Mouse (Mus musculus) left cerebral cortex, adult 8-10 months (tissue): Measurements from ENCODE around the gene Tns2. TPM values are rescaled to one million over a fixed set of nuclear protein-coding genes. Genes with fewer than 3 reads are reported as not detected.

ENCODE experiments used
- DNase-seq, 2 experiments: peaks; one replicate each; pipeline ENCODE4 v3.0.0; 2022; ENCODE audit warnings: low spot score in 2 of 2
- total RNA-seq, 4 experiments: library from RNA; stranded (reverse); gene quantifications; 2 replicates each; pipeline ENCODE4 v1.2.4; 2022

The Tns2 gene
- total RNA-seq, 4 experiments from 2014 or later, result 23.3 to 29.5 (median 24.3) TPM

DNA sequence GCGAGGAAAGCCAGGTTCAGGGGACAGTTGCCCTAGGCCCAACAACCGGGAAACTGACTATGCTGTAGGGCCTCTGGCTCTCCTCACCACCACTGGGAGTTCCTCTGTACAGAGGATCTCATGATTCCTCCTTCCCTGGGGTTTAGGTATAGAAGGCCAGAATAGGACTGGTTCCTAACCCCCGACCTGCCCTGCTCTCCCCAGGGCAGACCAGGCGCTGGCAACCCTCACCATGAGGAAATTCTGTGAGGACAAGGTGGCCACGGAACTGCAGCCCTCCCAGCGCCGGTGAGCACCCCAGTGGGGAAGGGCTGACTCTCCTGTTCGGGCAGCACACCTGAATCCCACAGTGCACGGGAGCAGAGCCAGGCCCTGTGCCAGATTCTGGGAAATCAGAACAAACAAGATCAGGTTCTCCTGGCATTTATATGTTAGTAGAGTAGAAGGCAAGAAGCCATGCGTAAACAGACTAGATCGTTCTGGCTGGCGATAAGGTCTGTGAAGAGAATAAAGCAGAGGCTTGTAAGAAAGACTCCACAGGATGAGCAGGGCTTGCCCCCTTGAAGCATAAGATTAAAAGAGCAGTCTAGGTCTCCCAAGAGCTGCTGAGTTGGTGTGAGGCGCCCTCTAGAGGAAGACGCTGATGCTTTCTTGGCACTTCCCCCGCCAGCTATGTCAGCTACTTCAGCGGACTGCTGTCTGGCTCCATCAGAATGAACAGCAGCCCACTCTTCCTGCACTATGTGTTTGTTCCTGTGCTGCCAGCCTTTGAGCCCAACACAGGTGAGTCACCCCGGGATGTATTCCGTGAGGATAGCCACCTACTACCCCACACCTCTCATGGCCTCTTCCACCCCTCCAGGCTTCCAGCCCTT is 8.7 kb downstream of the Tns2 start:
- DNase-seq, result no peak

DNA sequence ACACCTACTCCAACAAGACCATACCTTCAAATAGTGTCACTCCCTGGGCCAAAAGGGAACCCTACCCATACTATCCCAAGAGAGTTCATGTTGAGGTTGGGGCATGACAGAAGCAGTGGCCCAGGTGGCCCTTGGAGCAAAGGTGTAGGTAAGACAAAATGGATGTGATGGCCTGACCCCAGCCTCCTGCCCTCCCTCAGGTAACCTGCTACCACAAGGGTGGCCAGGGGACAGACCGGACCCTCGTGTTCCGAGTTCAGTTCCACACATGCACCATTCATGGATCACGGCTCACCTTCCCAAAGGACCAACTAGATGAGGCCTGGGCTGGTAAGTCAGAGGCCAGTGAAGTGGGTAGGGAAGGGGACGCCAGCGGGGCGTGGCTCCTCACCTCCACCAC is 10.1 kb downstream of the Tns2 start:
- DNase-seq, result no peak

DNA sequence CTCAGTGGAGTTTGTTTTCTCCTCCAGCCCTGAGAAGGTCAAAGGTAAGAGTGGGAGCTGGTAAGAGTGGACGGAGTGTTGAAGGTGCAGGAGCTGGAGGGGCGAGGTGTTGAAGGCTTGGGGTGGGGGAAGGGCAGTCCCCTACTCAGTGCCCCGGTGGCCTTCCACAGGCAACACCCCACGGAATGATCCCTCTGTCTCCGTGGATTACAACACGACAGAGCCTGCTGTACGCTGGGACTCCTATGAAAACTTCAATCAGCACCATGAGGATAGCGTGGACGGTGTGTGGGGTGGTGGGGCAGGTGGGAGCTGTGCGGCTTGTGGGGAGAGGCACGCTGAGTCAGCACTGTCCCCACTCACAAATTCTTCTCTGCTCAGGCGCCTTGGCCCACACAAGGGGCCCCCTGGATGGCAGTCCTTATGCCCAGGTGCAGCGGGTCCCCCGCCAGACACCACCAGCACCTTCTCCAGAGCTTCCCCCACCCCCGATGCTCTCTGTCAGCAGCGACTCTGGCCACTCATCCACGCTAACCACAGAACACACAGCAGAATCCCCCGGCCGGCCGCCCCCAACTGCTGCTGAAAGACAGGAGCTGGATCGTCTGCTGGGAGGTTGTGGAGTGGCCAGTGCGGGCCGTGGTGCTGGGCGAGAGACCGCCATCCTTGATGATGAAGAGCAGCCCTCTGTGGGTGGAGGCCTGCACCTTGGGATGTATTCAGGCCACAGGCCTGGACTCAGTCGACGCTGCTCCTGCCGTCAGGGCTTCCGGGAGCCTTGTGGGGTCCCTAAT is 10.7 kb downstream of the Tns2 start:
- DNase-seq, result no peak

DNA sequence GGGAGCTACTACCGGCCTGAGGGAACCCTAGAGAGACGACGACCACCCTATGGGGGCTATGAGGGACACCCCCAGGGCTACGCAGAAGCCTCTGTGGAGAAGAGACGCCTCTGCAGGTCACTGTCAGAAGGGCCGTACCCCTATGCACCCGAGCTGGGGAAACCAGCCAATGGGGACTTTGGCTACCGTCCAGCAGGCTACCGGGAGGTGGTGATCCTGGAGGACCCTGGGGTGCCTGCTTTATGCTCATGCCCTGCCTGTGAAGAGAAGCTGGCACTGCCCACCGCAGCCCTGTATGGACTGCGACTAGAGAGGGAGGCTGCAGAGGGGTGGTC is 11.2 kb downstream of the Tns2 start:
- no peak for DNase-seq

DNA sequence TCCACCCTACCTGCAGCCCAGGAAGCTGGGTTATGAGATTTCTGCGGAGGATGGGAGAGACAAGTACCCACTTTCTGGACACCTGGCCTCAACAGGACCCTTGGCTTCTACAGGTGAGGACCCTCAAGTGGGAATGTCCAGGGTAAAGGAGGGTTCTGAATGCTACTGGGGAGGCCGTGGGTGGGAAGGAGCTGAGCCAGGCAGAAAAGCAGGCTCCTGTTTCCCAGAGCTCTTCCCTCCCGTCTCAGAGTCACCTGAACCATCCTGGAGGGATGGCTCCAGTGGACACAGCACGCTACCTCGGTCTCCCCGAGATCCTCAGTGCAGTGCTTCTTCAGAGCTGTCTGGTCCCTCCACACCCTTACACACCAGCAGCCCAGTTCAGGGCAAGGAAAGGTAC is 12.0 kb downstream of the Tns2 start:
- DNase-seq, result no peak

DNA sequence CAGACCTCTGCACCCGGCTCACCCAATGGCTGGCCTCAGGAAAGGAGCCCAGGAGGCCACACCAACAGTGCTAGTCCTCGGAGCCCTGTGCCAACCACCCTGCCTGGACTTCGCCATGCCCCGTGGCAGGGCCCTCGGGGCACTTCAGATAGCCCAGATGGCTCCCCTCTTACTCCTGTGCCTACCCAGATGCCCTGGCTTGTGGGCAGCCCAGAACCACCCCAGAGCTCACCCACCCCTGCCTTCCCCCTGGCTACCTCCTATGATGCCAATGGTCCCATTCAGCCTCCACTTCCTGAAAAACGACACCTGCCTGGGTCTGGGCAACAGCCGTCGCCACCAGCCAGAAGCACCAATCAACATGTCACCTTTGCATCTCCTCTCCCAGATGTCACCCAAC is 12.6 kb downstream of the Tns2 start:
- DNase-seq, result no peak

DNA sequence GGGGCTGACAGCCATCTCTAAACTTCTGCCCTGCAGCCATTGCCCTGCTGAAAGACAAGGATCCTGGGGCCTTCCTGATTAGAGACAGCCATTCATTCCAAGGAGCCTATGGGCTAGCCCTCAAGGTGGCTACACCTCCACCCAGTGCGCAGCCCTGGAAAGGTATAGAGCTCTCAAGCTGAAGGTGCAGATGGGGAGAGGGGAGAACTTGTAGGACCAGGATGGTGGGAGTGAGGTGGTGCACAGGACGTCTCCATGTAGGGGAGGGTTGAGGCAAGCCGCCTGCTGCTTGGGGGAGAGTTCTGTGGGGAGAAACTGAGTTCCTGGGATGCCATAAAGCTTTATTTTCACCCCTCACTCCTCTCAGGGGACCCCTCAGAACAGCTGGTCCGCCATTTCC is 13.5 kb downstream of the Tns2 start:
- no peak for DNase-seq

DNA sequence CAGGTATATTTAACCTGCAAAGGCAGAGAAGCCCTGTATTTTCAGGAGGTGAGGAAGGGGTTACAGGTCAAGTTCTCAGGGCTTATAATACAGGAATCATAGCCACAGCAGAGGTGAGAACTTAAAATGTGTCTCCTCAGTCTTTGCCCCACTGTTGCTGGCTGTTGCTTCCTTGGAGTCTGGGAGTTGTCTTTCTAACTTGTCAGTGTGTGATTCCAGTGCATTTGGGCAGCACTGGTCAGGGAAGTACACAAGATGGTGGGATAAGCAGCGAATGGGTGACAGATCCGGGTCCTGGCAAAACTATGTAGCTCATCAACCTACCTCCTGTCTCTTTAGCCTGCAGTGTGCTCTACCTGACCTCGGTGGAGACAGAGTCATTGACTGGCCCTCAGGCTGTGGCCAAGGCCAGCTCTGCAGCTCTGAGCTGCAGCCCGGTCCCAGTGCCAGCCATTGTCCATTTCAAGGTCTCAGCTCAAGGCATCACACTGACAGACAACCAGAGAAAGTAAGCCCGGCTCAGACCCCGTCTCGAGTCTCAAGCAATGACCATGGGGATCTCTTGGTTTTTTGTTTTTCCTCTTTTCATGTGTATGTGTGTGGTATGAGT is 14.5 kb downstream of the Tns2 start:
- DNase-seq, result no peak

DNA sequence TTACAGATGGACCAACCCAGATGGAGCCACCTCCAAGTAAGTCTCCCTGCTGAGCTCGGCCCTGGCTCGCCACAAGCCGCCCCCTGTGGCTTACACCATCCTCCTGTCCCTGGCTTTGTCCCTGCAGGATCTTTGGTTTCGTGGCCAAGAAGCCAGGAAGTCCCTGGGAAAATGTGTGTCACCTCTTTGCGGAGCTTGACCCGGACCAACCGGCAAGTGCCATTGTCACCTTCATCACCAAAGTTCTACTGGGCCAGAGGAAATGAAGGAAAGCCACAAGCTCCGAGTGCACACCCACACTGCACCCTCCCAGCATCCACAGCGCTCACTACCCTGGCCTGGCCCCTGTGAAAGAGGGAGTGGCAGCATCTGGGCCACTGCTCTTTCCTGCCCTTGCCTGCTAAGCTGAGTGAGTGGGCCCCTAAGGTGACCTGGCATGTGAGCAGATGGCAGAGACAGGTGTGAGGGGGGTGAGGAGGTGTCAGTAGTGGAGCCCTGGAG is 15.6 kb downstream of the Tns2 start:
- no peak for DNase-seq

DNA sequence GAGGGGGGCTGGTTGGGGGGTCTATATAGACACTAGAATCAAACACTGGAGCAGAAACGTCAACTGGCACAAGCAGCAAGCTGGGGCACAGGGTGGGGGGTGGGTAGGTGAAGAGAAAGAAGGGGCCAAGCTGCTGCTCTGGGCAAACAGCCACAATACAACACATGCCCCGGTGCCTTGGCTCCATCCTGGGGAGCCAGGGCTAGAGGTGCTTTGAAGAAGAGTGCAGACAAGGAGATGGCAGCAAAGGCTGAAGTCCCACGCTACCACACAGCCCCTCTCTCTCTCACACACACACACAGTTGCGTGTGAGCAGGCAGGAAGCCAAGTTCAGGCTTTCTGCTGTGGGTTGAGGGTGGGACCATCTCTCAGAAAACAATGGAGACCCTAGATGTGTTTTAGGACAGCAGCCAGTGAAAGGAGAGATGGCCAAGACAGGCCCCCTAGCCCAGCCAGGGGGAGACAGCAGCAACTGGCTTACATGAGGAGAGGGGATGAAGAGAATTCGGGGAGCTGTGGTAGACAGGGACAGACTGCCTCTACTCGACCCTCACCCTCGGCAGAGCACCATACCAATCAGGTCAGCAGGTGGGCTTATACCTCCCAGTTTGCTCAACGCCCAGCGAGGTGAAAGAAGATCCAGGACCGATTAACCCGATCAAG is 16.7 kb downstream of the Tns2 start:
- DNase-seq, result peak in 1 of 2 experiments; percentile 4

DNA sequence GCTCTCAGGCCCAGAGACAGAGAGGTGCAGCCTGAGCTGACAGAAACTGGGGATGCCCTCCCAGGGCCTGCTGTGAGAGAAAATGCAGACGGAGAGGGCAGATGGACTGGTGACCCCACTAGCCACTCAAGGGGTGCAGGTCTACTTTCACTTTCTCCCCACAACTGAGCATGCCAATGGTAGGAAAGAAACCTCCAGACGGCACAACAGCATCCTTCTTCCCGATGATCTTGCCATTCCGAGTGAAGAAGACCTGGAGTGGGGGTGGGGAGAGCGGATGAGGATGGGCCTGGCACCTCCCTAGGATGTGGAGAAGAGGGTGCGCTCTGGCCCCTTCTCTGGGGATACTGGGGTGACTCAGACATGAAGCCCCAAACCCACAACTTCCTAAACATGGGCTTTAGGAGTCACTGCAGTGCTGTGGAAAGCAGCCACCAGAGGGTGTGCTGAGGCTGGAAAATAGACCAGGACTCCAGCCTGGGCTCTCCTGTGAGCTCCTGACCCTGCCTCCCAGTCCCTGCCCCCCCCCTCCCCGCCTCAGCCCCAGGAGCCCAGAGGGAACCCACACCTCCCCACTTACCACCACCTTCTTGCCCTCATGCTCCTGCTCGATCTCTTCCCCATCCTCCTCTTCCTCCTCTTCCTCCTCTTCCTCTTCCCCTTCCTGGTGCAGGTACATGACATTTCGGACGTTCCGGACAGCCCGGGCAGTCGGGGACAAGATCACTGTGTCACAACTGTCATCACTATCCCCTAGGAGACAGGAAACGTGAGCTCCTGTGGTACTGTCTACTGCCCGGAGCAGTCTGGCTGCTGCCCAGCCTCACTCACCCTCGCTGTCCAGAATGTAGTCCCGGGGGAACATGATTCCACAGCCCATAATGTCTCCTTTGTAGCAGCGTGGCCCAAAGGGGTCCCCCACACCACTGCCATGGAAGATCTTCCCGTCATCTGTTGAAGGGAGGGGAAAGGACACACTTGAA is 17.5 kb downstream of the Tns2 start:
- DNase-seq, result no peak

DNA sequence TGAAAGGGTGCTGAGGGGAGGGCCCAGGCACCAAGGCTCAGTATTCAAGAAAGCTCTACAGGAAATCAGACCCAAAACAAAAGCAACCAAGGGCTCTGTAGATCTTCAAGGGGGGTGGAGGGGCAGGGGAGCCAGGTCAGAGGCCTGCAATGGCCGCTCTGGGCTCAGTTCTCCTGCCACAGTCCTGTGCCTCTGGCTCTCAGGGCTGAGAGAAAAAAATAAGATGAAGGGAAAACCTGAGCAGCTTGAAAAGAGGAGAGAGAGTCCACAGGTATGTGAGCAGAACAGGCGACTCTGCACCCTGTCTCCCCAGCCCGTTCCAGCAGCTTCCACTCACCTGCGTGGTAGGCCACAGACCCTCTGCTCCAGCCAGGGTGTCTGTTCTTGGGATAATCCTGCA is 18.4 kb downstream of the Tns2 start:
- no peak for DNase-seq

DNA sequence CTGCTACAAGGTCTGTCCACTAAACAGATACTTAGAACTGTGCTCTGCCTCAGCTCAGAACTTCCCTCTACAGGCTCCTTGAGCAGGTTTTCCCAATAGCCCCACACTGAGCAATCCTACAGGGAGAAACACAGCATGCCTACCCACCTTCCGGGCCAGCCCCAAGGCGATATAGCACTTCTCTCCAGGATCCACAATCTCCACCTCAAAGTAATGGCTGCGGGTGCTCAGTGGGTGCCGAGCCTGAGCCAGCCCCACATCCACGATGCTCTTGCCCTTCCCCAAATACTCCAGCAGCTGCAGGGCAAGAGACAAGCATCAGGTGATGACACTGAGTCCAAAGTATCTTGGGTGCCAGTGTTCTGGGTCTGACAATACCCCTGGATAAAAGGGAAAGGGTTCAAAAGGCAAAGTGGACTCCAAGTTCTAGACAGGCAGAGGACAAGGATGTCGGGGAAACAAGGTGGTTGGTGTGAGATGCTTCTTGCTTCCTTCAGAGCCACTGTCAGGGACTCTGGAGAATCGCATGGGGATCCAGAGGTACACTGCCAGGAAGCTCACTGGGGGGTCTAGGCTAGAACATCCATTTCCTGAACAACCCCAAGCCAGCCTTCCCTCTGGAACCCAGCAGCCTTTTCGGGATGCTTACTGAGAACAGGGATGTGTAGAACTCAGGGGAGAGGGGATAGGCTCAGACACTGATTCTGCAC is 19.1 kb downstream of the Tns2 start:
- DNase-seq, result no peak

DNA sequence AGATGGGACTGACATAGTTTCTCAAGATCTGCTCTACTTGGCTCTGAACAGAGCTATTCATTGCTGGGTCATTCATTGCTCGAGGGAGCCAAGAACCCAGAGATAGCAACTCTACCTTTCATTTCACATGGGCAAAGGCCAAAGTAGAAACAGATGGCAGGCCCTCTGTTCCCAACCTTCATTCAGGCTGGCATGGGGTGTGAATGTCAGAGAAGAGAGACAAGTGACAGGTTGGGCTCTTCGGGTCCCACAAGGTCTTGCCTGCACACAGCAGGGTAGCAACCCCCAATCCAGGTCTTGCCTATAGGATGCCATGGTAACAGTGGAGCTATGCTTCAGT is 19.6 kb downstream of the Tns2 start:
- no peak for DNase-seq

DNA sequence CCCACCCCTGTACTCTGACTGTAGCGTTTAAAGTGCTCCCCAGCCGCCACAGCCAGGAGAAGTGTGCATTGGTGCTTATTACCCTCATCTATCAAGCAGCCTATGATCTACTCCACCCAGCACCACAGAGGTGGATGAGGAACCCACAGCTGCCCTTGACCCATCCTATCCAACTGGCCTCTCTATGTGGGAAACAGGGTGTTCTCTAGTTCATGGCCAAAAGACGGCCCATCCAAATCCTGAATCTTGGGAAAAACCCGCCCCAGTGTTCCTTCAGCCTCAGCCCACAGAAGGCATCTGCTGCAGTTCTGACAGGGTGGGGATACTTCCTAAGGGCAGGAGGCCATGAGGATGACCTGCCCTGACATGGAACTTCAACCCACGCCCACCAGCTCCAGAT is 20.3 kb downstream of the Tns2 start:
- DNase-seq, result no peak

DNA sequence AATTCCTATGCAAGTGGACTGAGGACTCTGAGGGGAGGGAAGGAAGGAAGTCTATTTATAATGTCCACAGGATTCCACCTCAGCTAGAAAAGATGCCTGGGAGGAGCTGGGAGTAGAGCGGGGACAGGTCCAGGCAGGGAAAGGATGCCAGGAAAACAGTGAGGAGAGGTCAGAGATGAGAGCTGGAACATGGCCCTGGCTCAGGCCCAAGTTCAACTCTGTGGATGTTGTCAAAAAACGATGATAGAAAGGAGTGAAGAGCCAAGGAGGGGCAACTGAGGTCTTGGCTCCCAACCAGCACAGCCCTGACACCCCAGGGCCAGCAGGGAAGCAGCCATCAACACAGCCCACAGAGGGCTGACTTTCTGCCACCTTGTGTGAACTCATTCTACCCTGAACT is 26.1 kb downstream of the Tns2 start:
- no peak for DNase-seq

DNA sequence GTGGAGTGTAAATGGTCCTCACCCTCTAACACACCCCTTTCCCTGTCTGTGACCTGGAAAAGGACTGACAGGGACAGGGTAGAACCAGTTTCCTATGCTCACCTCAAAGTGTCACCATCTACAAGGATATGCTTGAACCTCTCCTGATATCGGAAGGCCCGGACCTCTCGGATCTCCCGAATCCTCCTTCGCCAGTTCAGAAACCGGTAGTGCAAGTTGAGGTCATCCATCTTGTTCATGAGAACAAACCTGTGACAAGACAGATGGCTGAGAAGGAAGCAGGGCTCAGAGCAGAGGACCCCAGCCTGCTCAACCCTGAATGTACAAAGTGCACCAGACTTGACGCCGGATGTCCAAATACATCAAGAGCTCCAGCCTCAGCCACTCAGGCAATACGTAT is 33.1 kb downstream of the Tns2 start:
- DNase-seq, result no peak

DNA sequence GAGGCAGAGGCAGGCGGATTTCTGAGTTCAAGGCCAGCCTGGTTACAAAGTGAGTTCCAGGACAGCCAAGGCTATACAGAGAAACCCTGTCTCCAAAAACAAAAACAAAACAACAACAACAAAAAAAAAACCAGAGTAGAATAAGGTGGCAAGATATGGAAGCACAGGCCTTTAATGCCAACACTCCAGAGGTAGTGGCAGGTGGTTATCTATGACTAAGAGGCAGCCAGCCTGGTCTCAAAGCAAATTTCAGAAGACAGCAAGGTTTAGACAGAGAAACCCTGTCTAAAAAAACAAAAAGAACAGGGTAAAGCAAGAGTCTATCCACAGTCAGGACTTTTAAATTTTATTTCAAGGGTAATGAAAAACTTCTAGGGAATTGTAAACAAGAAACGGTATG is 34.5 kb downstream of the Tns2 start:
- DNase-seq, result no peak

DNA sequence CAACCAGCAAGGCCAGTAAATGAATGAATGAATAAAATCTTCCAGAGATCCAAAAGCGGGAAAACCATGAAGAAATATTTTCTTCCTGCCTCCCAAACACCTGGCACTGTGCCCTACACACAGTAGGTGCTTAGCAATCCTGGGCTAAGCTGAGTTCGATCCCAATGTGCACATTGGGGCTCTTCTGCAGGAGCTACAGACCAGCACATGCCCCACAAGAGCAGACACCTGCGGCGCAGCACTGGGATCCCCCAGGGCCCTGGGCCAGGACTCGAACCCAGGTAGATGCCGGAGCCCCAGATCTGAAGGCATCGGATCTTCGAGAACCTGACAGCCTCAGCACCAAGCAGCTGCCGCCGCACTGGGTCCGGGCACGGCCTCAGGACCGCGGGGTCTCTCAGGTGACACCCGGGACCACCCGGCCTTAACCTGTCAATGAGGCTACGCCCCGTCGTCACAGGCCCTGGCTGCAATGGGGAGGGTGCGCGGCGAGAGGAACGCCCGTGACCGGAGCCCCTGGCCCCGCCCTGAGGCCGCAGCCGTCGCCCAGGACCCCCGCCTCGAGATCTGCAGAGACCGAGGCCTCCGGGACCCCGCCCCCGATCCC is 35.4 kb downstream of the Tns2 start:
- peak in 1 of 2 experiments; percentile 50 for DNase-seq
